10 mouse cellular contexts compared by ENCODE assay signal in the genomic region with DNA sequence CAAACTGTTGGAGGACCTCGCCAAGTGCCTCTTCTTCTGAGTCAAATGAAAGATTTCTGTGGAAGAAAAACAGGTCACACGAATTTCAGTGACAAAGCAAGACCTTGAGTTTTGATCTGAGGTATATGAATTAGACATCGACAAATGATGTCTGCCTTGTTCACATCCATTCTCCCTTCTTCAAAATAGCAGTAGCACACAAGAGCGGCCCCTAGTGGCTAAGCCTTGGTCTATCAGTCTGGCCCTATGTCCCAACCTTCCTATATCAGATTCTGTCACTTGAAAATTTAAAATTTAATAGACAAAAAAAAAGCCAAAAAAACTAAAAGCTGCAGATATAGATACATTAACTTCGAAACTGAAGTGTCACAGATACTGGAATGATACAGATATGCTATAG. TPM values are rescaled to one million over a fixed set of nuclear protein-coding genes. Genes with fewer than 3 reads are reported as not detected.
DNase-seq lines count a peak whose midpoint lies in the region; ATAC-seq and TF ChIP-seq lines count a peak whose summit lies in the region.
"Had no signal": no experiment of that assay in that cellular context is flagged by ENCODE, and none has a peak within 500 bp of the region (broad histone marks: within the 10 kb centered on the region; RNA-seq: fewer than 3 reads in every experiment).

No protein-coding gene starts in this region.

- H3K4me2 ChIP-seq in midbrain, embryonic 15.5 days = no peak overlapping the region
- H3K4me2 ChIP-seq: embryonic facial prominence, embryonic 13.5 days had no signal

- no peak for TF ChIP-seq EP300 in MEL (IDR thresholded peaks at IDR 0.05; ENCODE audit: low read depth in 1 of 2, low read length in 2 of 2)

- ATAC-seq in midbrain, embryonic 15.5 days (replicated peaks) = peak; percentile 69; the same call in 1 of the 2 replicates
- ATAC-seq in inflammation-experienced regulatory T-cells, adult 6 months = no peak

- no peaks in the 10 kb centered on the region for H3K4me1 ChIP-seq in MEL (ENCODE audit: control insufficient read depth in 1 of 2, insufficient read depth in 2 of 2, low read length in 2 of 2)
- no peaks in the 10 kb centered on the region for H3K4me1 ChIP-seq in midbrain, embryonic 15.5 days
- H3K4me1 ChIP-seq: embryonic facial prominence, embryonic 13.5 days had no signal

- 30% methylated on average over 5 of the region's 5 CpGs for WGBS in midbrain, embryonic 15.5 days

- H3K4me3 ChIP-seq in MEL (ENCODE audit: control insufficient read depth in 1 of 2, insufficient read depth in 1 of 2, low read depth in 2 of 2, low read length in 2 of 2) = no peak overlapping the region
- no peak overlapping the region for H3K4me3 ChIP-seq in midbrain, embryonic 15.5 days
- H3K4me3 ChIP-seq: embryonic facial prominence, embryonic 13.5 days had no signal

- no peak for TF ChIP-seq POLR2A in MEL (IDR thresholded peaks at IDR 0.05; ENCODE audit: control insufficient read depth in 1 of 2, insufficient read depth in 1 of 2, low read depth in 1 of 2, low read length in 2 of 2, poor library complexity in 1 of 2)

- TF ChIP-seq RAD21 in MEL (IDR thresholded peaks at IDR 0.05; ENCODE audit: low read depth, low read length) = peak; percentile 37

- H3K27ac ChIP-seq in MEL (ENCODE audit: control insufficient read depth, low read depth, low read length) = no peak overlapping the region
- no peak overlapping the region for H3K27ac ChIP-seq in midbrain, embryonic 15.5 days
- H3K27ac ChIP-seq: embryonic facial prominence, embryonic 13.5 days; macrophage had no signal

- H3K9me3 ChIP-seq in MEL (replicated peaks; ENCODE audit: insufficient read depth, low read length) = no peaks in the 10 kb centered on the region
- H3K9me3 ChIP-seq in midbrain, embryonic 15.5 days = no peaks in the 10 kb centered on the region
- H3K9me3 ChIP-seq: embryonic facial prominence, embryonic 13.5 days had no signal

- H3K9ac ChIP-seq in MEL (ENCODE audit: control insufficient read depth, low read depth, low read length, poor library complexity, severe bottlenecking) = no peak overlapping the region
- no peak overlapping the region for H3K9ac ChIP-seq in midbrain, embryonic 15.5 days
- H3K9ac ChIP-seq: embryonic facial prominence, embryonic 13.5 days had no signal

- H3K36me3 ChIP-seq in MEL (ENCODE audit: control insufficient read depth in 1 of 2, insufficient read depth in 2 of 2, low read length in 2 of 2) = peaks cover 0 to 12% of the 10 kb centered on the region in 2 experiments; a peak in 2 of 4 replicates
- H3K36me3 ChIP-seq in midbrain, embryonic 15.5 days (replicated peaks) = no peaks in the 10 kb centered on the region; the same call in 1 of the 2 replicates

- DNase-seq in layer of hippocampus, adult 11-12 months (ENCODE audit: low spot score) = peak; percentile 69
- DNase-seq in layer of hippocampus, adult 9-10 months (ENCODE audit: low spot score) = no peak
- peak; percentile 72 for DNase-seq in MEL (ENCODE audit: low read depth, low spot score)
- DNase-seq in cerebellum, adult 9-10 months = peak; percentile 71
- DNase-seq in gastrocnemius, postnatal 10 days = peak; percentile 73
- peak; percentile 74 to 82 for DNase-seq in left cerebral cortex, adult 18-20 months (ENCODE audit: low spot score in 2 of 2)

- TF ChIP-seq CTCF in MEL (IDR thresholded peaks at IDR 0.05 in 2 of 3, conservative IDR thresholded peaks at IDR 0.05 in 1 of 3; ENCODE audit: control insufficient read depth in 1 of 3, insufficient read depth in 1 of 3, low read depth in 2 of 3, low read length in 3 of 3, poor library complexity in 1 of 3, severe bottlenecking in 1 of 3) = peak; percentile 72 to 83 (median 77)

- no peaks in the 10 kb centered on the region for H3K79me2 ChIP-seq in MEL (ENCODE audit: control insufficient read depth, insufficient read depth, low read length, poor library complexity)

- H3K27me3 ChIP-seq in MEL (ENCODE audit: control insufficient read depth in 1 of 2, insufficient read depth in 2 of 2, low read length in 2 of 2) = no peaks in the 10 kb centered on the region
- no peaks in the 10 kb centered on the region for H3K27me3 ChIP-seq in midbrain, embryonic 15.5 days (replicated peaks)
- H3K27me3 ChIP-seq: embryonic facial prominence, embryonic 13.5 days had no signal

TF ChIP-seq in MEL, 35 proteins besides CTCF, POLR2A, EP300 and RAD21:
- no peak for TF ChIP-seq NRF1 (IDR thresholded peaks at IDR 0.05; ENCODE audit: insufficient read depth, low read depth, low read length, poor library complexity, severe bottlenecking)
- TF ChIP-seq ZC3H11A (IDR thresholded peaks at IDR 0.05; ENCODE audit: low read depth, low read length) = no peak
- no peak for TF ChIP-seq ZMIZ1 (IDR thresholded peaks at IDR 0.05; ENCODE audit: low read depth, low read length)
- TF ChIP-seq MAZ (IDR thresholded peaks at IDR 0.05; ENCODE audit: low read depth, low read length) = no peak
- no peak for TF ChIP-seq RCOR1 (IDR thresholded peaks at IDR 0.05; ENCODE audit: low read depth, low read length)
TF ChIP-seq in MEL: peak in this region for 0.

RNA-seq across cellular contexts. Expression of a gene that starts 21.2 kb away (rescaled TPM):
- 48.2 and 50.1 TPM in 2 replicates for total RNA-seq in MEL (2012; rRNA removed)
- 100 to 1,000 TPM in 1 of 2 experiments, 10 to 100 TPM in 1; 91.2 to 312 TPM for polyA plus RNA-seq in MEL (2012; ENCODE audit: insufficient read depth in 1 of 2, insufficient read length in 2 of 2, low read depth in 1 of 2, low replicate concordance in 2 of 2, missing spikeins in 1 of 2)
- 10 to 100 TPM; 16.7 to 19.0 TPM for total RNA-seq in gastrocnemius, postnatal 10 days (2021)
- 10 to 100 TPM; 40.2 to 44.1 TPM for total RNA-seq in left cerebral cortex, adult 18-20 months (2021)
- polyA plus RNA-seq in midbrain, embryonic 15.5 days (2015; fragmentation: Nextera tagmentation; extraction: Ambion mirVana) = 38.9 and 46.9 TPM in 2 replicates
- polyA plus RNA-seq in inflammation-experienced regulatory T-cells, adult 6 months (2017; shearing (Covaris generic)) = 10 to 100 TPM; 51.7 to 58.2 (median 54.8) TPM

RNA-seq across cellular contexts. Expression of a gene that starts 35.8 kb away (rescaled TPM):
- total RNA-seq in MEL (2012; rRNA removed) = not detected in 2 replicates
- polyA plus RNA-seq in MEL (2012; ENCODE audit: insufficient read depth in 1 of 2, insufficient read length in 2 of 2, low read depth in 1 of 2, low replicate concordance in 2 of 2, missing spikeins in 1 of 2) = under 1 TPM in 1 of 2 experiments, not detected in 1; 0.17 TPM
- total RNA-seq in gastrocnemius, postnatal 10 days (2021) = 1 to 10 TPM in 1 of 2 experiments, under 1 TPM in 1; 0.78 to 1.2 TPM
- 1 to 10 TPM; 3.0 to 3.5 TPM for total RNA-seq in left cerebral cortex, adult 18-20 months (2021)
- 9.8 and 10.7 TPM in 2 replicates for polyA plus RNA-seq in midbrain, embryonic 15.5 days (2015; fragmentation: Nextera tagmentation; extraction: Ambion mirVana)
- not detected for polyA plus RNA-seq in inflammation-experienced regulatory T-cells, adult 6 months (2017; shearing (Covaris generic))
- polyA plus RNA-seq: macrophage had no signal
